Mouse (Mus musculus) layer of hippocampus, postnatal 10 days (tissue): ENCODE results near the gene Nrxn2. TPM values are rescaled to one million over a fixed set of nuclear protein-coding genes. Genes with fewer than 3 reads are reported as not detected.

ENCODE experiments used
- DNase-seq, 2 experiments: peaks; one replicate each; pipeline ENCODE4 v3.0.0; 2021; ENCODE audit warnings: low spot score in 2 of 2
- total RNA-seq, 2 experiments: library from RNA; stranded (reverse); gene quantifications; 2 replicates each; pipeline ENCODE4 v1.2.3; 2021

Nrxn2 gene
- total RNA-seq, 2 experiments from 2014 or later: 683 to 691 TPM

GRCm38 (mm10) chr19:6536696-6537095 is 118.2 kb downstream of the Nrxn2 start:
- no peak for DNase-seq

- no peak for DNase-seq
These were observed 119.0 kb downstream of the Nrxn2 start for GRCm38 (mm10) chr19:6537526-6537925.

- DNase-seq: no peak
These were observed 120.0 kb downstream of the Nrxn2 start for GRCm38 (mm10) chr19:6538546-6538945.

- DNase-seq: no peak
These were observed 121.1 kb downstream of the Nrxn2 start for GRCm38 (mm10) chr19:6539592-6539991.

- peak in 1 of 2 experiments; percentile 9 for DNase-seq
These were observed 121.7 kb downstream of the Nrxn2 start for GRCm38 (mm10) chr19:6540191-6540590.

- no peak for DNase-seq
These were observed 123.0 kb downstream of the Nrxn2 start for GRCm38 (mm10) chr19:6541521-6541920.

- peak; percentile 29 to 41 for DNase-seq
These were observed 124.0 kb downstream of the Nrxn2 start, which contains the start of gene Slc22a12 for GRCm38 (mm10) chr19:6542367-6543034. Gene Slc22a12, minus strand, starts transcription at chr19:6543032.

- peak in 1 of 2 experiments; percentile 15 for DNase-seq
These were observed 124.5 kb downstream of the Nrxn2 start for GRCm38 (mm10) chr19:6543035-6543383.

- peak; percentile 16 to 21 for DNase-seq
These were observed 125.0 kb downstream of the Nrxn2 start for GRCm38 (mm10) chr19:6543518-6543917.

- no peak for DNase-seq
These were observed 126.2 kb downstream of the Nrxn2 start for GRCm38 (mm10) chr19:6544712-6545111.

GRCm38 (mm10) chr19:6545481-6545880 is 127.0 kb downstream of the Nrxn2 start:
- DNase-seq: peak; percentile 10 to 25

GRCm38 (mm10) chr19:6546096-6546495 is 127.6 kb downstream of the Nrxn2 start:
- peak in 1 of 2 experiments; percentile 52 for DNase-seq

GRCm38 (mm10) chr19:6547801-6548200 is 129.3 kb downstream of the Nrxn2 start:
- DNase-seq: no peak

GRCm38 (mm10) chr19:6548431-6549410 is 130.2 kb downstream of the Nrxn2 start:
- DNase-seq: peak; percentile 64 to 73

GRCm38 (mm10) chr19:6549566-6549965 is 131.0 kb downstream of the Nrxn2 start:
- peak in 1 of 2 experiments; percentile 61 for DNase-seq

GRCm38 (mm10) chr19:6551215-6551614 is 132.7 kb downstream of the Nrxn2 start:
- DNase-seq: no peak

- peak; percentile 80 to 85 for DNase-seq
These were observed 133.9 kb downstream of the Nrxn2 start for GRCm38 (mm10) chr19:6552302-6553028.

- DNase-seq: no peak
These were observed 134.6 kb downstream of the Nrxn2 start for GRCm38 (mm10) chr19:6553174-6553573.

GRCm38 (mm10) chr19:6553819-6554582 is 135.5 kb downstream of the Nrxn2 start:
- no peak for DNase-seq

GRCm38 (mm10) chr19:6559576-6559975 is 141.0 kb downstream of the Nrxn2 start:
- no peak for DNase-seq
